Mouse (Mus musculus) embryonic facial prominence, embryonic 13.5 days (tissue): ENCODE results near the gene Rps6kc1. TPM values are rescaled to one million over a fixed set of nuclear protein-coding genes. Genes with fewer than 3 reads are reported as not detected.

Experiments
- ATAC-seq: fragments of 200-750 bp; cut with Nextera tagmentation; 2 replicates; pipeline ENCODE4 v1.8.0; 2017; ENCODE audit warnings: low read depth; ENCODE audit not compliant: insufficient number of reproducible peaks, insufficient read depth, low FRiP score, low TSS enrichment
- H3K27ac ChIP-seq: fragments of 300-500 bp; sonication (generic); 2 replicates; pipeline ENCODE4 v1.5.1; 2015; ENCODE audit warnings: moderate library complexity, mild to moderate bottlenecking, inconsistent platforms
- H3K27me3 ChIP-seq: fragments of 300-500 bp; sonication (generic); 2 replicates; pipeline ENCODE4 v1.6.1; 2015; ENCODE audit warnings: mild to moderate bottlenecking, inconsistent platforms
- H3K36me3 ChIP-seq: fragments of 300-500 bp; sonication (generic); 2 replicates; pipeline ENCODE4 v1.6.1; 2015; ENCODE audit warnings: mild to moderate bottlenecking, inconsistent platforms
- H3K4me1 ChIP-seq: fragments of 300-500 bp; sonication (generic); 2 replicates; pipeline ENCODE4 v1.6.1; 2015; ENCODE audit warnings: inconsistent platforms
- H3K4me2 ChIP-seq: fragments of 300-500 bp; sonication (generic); 2 replicates; pipeline ENCODE4 v1.6.1; 2015; ENCODE audit warnings: moderate library complexity, mild to moderate bottlenecking, inconsistent platforms
- H3K4me3 ChIP-seq: fragments of 300-500 bp; sonication (generic); 2 replicates; pipeline ENCODE4 v1.5.1; 2015; ENCODE audit warnings: mild to moderate bottlenecking, inconsistent platforms
- H3K9ac ChIP-seq: fragments of 300-500 bp; sonication (generic); 2 replicates; pipeline ENCODE4 v1.6.1; 2015; ENCODE audit warnings: mild to moderate bottlenecking, inconsistent platforms
- H3K9me3 ChIP-seq: fragments of 300-500 bp; sonication (generic); 2 replicates; pipeline ENCODE4 v1.6.1; 2016; ENCODE audit warnings: inconsistent platforms
- WGBS: fragments of 180-500 bp; shearing (Covaris S2); methylation state at CpG from one replicate; pipeline ENCODE4 v1.1.7; 2015; ENCODE audit warnings: mixed read lengths; 5-methylcytosine and 5-hydroxymethylcytosine counted together
- polyA plus RNA-seq: library from polyadenylated mRNA; unstranded; fragments of >200 nt; fragmentation: Nextera tagmentation; extraction: Ambion mirVana; gene quantifications from 2 replicates; pipeline ENCODE4 v1.2.1, GENCODE M21; 2015

Rps6kc1 gene
- polyA plus RNA-seq, 1 experiment from 2014 or later: 18.4 TPM

DNA sequence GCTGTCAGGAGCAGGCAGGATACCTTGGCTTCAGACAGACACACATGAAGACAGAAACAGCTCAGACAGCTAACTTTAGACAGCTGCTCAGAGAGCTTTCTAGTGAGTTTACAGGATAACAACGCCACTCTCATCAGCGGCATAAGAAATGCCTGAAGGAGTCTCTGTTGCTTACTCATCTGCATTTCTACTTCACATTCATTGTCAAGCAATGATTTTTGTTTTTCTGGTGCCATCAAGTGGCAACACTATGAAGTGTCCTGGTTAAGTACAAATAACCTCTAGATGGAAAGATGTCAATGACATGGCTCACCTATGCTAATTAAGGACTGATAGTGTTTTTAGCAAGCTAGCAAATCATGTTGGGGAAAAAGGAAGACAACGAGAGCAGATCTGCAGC lies 42.8 kb downstream of the Rps6kc1 start:
- Histone ChIP-seq H3K27ac (no peak overlapping the region), H3K4me1 (no peaks in the 10 kb centered on the region), H3K4me2 (no peak overlapping the region), H3K9me3 (no peaks in the 10 kb centered on the region), H3K27me3 (no peaks in the 10 kb centered on the region), H3K4me3 (no peak overlapping the region), H3K36me3 (peaks cover 63% of the 10 kb centered on the region), H3K9ac (no peak overlapping the region)
- WGBS: 73% methylated on average over 3 of the region's 3 CpGs
- ATAC-seq: no peak

DNA sequence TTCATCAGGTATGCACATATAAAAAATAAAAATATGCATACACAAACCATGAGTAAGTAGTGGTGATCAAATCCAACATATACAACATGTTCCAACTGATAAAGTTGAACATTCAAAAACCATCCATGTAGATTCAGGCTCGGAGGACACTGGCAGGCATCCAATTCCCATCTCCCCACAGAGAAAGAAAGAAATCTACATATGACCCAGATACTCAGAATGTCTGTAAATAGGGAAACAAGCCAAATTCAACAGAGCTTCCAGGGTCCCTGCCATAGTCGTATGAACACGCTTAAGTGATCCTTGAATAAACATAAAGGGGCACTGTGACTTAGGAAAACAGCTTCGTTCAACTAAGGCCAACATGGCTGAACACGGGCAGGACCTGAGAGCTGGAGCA lies 49.9 kb downstream of the Rps6kc1 start:
- peaks cover 23% of the 10 kb centered on the region for H3K36me3 ChIP-seq
- no peak for ATAC-seq

DNA sequence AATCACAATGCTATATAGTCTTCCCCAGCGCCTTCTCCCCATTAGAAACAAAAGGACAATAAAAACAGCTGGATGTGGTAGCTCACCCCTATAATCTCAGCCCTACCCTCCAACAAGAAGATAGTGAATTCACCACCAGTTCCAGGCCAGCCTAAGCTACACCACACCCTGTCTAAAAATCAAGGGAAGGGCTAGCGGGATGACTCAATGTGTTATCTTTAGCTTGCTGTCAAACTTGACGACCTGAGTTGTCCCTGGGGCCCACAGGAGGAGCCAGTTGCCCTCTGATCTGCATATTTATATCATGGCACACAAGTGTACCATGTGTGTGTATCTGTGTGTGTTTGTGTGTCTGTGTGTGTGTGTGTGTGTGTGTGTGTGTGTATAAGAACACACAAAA lies 57.1 kb downstream of the Rps6kc1 start:
- no peaks in the 10 kb centered on the region for H3K27me3 ChIP-seq
- H3K4me3 ChIP-seq: no peak overlapping the region
- 68% methylated on average over 3 of the region's 3 CpGs for WGBS
- no peak overlapping the region for H3K27ac ChIP-seq
- no peaks in the 10 kb centered on the region for H3K4me1 ChIP-seq
- no peak for ATAC-seq
- no peaks in the 10 kb centered on the region for H3K9me3 ChIP-seq
- peaks cover 17% of the 10 kb centered on the region; the same call in 1 of the 2 replicates for H3K36me3 ChIP-seq
- no peak overlapping the region for H3K9ac ChIP-seq
- no peak overlapping the region for H3K4me2 ChIP-seq

More for the DNA sequence above, 49.9 kb downstream of the Rps6kc1 start:
- H3K9me3 ChIP-seq: no peaks in the 10 kb centered on the region
- H3K4me1 ChIP-seq: no peaks in the 10 kb centered on the region
- H3K27me3 ChIP-seq: no peaks in the 10 kb centered on the region
- no peak overlapping the region for H3K4me2 ChIP-seq
- H3K4me3 ChIP-seq: no peak overlapping the region
- H3K9ac ChIP-seq: no peak overlapping the region
- WGBS: 71% methylated on average over 5 of the region's 5 CpGs
- H3K27ac ChIP-seq: no peak overlapping the region

DNA sequence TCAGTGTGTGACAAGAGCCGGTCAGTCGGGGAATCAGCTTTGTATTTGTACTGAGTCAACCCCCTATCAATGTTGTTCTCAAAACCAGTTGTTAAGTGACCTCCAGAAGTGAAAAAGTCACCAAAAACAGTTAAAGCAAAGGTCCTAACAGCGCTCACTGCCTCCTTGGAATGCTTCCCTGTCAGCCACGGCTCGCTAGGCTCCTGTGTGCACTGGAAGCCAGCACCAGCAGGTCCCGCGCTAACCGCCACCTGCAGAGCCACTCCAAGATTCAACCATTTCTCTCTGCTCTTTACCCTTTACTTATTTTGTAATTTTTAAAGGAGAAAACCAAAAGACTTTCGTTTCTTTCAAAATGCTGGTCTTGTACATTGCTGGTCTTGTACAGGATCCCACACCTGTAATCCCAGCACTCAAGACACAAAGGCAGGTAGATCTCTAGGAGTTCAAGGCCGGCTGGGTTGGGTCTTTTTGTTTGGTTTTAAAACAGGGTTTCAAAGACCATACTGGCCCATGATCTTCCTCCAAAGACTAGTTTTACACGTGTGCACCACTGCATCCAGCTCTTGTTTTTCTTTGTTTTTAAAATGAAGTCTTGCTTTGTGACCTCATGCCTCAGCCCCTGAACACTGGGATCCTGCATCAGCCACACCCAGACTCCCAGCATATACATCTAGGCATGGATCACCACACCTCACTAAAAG lies 62.3 kb downstream of the Rps6kc1 start:
- Histone ChIP-seq H3K9me3 (no peaks in the 10 kb centered on the region), H3K4me3 (no peak overlapping the region), H3K27ac (no peak overlapping the region), H3K4me1 (no peaks in the 10 kb centered on the region), H3K36me3 (peaks cover 6% of the 10 kb centered on the region; the same call in 1 of the 2 replicates), H3K4me2 (no peak overlapping the region), H3K9ac (no peak overlapping the region), H3K27me3 (no peaks in the 10 kb centered on the region)
- 74% methylated on average over 11 of the region's 11 CpGs for WGBS
- no peak for ATAC-seq

DNA sequence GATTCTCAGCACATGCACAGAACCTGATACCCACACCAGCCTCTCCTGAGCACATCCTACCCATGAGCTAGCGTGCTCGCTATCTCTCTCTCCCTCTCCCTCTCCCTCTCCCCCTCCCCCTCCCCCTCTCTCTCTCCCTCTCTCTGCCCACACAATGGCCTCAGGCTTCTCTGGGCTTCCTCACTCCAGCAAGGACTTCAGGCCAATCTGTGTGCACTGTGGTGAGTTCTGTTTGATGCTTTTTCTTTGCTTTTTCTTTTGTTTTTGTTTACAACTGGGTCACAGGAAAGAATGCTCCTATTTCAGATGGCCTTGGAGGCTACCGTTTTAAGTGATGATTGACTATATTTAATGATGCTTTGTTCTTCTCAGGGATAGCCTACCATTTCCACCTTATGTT lies 62.9 kb downstream of the Rps6kc1 start:
- no peak overlapping the region for H3K27ac ChIP-seq
- H3K27me3 ChIP-seq: no peaks in the 10 kb centered on the region
- H3K9ac ChIP-seq: no peak overlapping the region
- no peak for ATAC-seq
- peaks cover 8% of the 10 kb centered on the region for H3K36me3 ChIP-seq
- no peaks in the 10 kb centered on the region for H3K9me3 ChIP-seq
- H3K4me3 ChIP-seq: no peak overlapping the region
- no peak overlapping the region for H3K4me2 ChIP-seq
- no peaks in the 10 kb centered on the region for H3K4me1 ChIP-seq
- 48% methylated on average over 3 of the region's 3 CpGs for WGBS

DNA sequence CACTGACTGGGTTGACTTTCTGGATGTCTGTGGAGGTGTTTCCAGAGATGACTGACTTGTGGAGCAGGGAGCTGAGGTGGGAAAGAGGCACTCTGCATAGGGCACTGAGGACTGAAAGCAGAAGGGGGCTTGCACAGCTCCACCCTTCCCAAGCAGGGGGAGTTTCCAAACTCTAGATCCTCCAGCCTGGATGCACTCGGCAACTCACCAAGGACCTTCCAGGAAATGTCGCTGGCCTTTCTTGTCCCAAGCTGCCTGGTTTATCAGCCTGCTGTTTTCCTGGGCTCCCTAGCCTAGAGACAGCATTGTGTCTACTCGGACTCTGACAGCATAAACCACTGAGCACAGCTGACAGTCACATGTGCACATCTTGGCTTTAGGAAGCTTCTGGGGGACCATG lies 64.6 kb downstream of the Rps6kc1 start:
- 80% methylated on average over 3 of the region's 3 CpGs for WGBS
- Histone ChIP-seq H3K4me1 (no peaks in the 10 kb centered on the region), H3K4me2 (no peak overlapping the region), H3K9ac (no peak overlapping the region), H3K27ac (no peak overlapping the region), H3K9me3 (no peaks in the 10 kb centered on the region), H3K27me3 (no peaks in the 10 kb centered on the region), H3K36me3 (peaks cover 19% of the 10 kb centered on the region), H3K4me3 (no peak overlapping the region)
- no peak for ATAC-seq

DNA sequence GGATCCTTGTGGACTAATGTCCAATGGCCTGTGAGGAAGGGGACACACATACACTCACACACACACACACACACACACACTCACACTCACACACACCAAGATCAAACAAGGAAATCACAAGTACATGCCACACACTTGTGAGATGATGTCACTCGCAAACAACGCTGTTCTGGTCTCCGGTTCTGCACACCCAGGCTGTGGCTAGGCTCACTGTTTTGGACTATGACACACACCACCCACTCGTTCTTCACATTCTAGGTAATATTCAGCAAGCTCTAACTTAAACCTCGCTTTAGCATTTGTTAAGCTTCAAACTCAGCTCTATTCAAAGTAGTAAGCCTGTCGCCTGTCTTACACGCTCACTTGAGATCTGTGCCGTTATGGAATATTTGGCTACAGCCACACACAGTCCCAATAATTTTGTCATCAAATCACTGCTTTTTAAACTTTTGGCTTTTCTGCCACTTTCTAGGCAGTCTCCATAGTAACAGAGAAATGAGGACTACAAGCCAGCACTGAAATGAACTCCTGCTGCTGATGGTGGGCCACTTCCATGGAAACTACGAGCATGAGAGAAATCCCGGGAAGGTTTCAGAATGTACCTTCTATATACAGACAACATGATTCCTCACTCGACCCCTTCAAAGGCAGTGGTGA lies 65.4 kb downstream of the Rps6kc1 start:
- Histone ChIP-seq H3K4me3 (no peak overlapping the region), H3K36me3 (peaks cover 24% of the 10 kb centered on the region), H3K27me3 (no peaks in the 10 kb centered on the region), H3K9ac (no peak overlapping the region), H3K4me2 (no peak overlapping the region), H3K27ac (no peak overlapping the region), H3K4me1 (no peaks in the 10 kb centered on the region), H3K9me3 (no peaks in the 10 kb centered on the region)
- 94% methylated on average over 11 of the region's 11 CpGs for WGBS
- ATAC-seq: no peak

DNA sequence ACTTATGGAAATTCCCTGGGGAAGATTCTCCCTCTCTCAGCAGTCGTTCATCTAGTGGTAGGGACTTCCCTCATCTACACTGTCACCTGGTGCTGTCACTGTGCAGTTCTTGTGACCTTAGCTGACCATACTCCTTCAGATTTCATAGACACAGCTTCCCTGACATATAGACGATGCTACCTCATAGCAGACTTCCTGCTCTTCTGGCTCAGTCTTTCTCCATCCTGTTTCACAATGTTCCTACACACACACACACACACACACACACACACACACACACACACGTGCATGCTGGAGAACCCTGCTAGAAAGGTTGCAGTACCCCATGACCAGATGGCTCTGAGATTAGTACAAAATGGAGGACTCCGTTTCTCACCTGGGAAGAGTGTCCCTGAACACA lies 66.2 kb downstream of the Rps6kc1 start:
- H3K9ac ChIP-seq: no peak overlapping the region
- H3K27me3 ChIP-seq: no peaks in the 10 kb centered on the region
- H3K27ac ChIP-seq: no peak overlapping the region
- H3K9me3 ChIP-seq: no peaks in the 10 kb centered on the region
- 75% methylated on average over 4 of the region's 4 CpGs for WGBS
- ATAC-seq: no peak
- H3K4me2 ChIP-seq: no peak overlapping the region
- no peaks in the 10 kb centered on the region for H3K4me1 ChIP-seq
- no peak overlapping the region for H3K4me3 ChIP-seq
- H3K36me3 ChIP-seq: peaks cover 28% of the 10 kb centered on the region

DNA sequence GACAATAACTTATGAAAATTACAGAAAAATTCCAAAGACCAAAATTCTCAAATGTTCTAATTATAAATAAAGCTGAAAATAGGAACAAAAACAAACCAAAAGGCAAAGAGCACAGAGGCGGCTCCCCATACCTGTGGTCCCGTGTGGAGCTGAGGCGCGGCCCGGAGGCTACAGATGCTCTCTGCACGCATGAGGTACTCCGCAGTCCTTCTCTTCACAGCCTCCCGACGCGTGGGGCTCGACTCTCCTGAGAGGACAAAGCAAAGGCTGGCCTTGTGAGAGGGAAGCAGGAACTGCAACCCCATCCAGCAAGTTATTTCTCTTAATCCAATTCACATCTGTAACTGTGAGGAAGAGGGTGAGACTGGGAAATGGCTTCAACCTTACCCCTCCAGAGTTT lies 67.2 kb downstream of the Rps6kc1 start:
- Histone ChIP-seq H3K9ac (no peak overlapping the region), H3K4me3 (no peak overlapping the region), H3K27me3 (no peaks in the 10 kb centered on the region), H3K9me3 (no peaks in the 10 kb centered on the region), H3K36me3 (peaks cover 33% of the 10 kb centered on the region), H3K27ac (no peak overlapping the region), H3K4me2 (no peak overlapping the region), H3K4me1 (no peaks in the 10 kb centered on the region)
- WGBS: 88% methylated on average over 11 of the region's 11 CpGs
- ATAC-seq: no peak

DNA sequence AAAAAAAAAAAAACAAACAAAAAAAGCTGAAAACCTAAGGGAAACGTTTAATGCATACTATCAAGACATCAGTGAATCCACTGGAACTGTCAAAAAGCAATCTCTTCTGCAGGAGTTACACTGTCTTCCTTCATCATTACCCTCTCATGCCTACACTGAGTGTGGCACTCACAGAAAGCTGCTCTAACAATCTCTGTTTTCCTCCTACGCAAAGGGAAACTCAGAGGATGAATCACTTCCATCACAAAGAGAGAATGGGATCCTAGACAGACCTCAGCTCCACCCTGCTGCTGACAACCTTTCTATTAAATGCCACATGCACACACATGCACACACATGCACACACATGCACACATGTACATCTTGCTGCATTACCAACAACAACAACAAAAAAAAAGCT lies 75.5 kb downstream of the Rps6kc1 start:
- Histone ChIP-seq H3K4me2 (no peak overlapping the region), H3K9ac (no peak overlapping the region), H3K4me3 (no peak overlapping the region), H3K4me1 (no peaks in the 10 kb centered on the region), H3K27ac (no peak overlapping the region), H3K27me3 (no peaks in the 10 kb centered on the region), H3K9me3 (no peaks in the 10 kb centered on the region), H3K36me3 (peaks cover 17% of the 10 kb centered on the region)
- ATAC-seq: no peak
- WGBS: 92% methylated on average over 2 of the region's 2 CpGs

DNA sequence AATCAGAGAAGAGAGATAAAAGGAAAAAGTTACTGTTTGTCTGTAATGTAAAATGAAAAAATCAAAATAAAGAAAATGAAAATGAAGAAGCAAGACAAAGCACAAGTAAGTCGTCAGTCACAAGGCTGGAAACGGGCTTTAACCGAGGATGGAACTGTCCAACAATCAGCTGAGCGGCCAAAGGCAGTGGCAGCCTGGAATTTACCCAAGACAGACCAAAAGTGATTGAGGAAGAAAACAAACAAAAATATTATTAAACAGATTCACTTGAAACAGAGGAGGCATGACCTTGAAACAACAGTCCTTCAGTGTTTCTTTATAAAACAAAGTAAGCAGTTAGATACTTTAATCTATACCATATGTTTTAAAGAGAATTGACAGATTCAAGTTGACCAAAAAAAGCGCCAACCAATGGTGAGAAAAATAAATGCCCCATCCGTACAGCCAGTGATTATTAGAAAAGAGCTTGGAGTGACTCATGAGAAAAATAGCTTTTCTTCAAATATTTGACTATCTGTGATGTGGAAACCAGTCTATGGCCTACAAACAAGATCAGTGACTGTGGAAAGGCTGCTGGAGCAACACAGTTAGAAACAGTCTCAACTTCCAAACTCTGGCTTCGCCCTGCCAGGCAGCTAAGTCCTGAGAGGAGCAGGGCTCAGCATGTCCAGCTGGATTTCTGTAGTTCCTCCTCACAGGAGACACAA lies 77.2 kb downstream of the Rps6kc1 start:
- H3K36me3 ChIP-seq: peaks cover 16% of the 10 kb centered on the region; the same call in 1 of the 2 replicates
- no peaks in the 10 kb centered on the region for H3K4me1 ChIP-seq
- H3K9ac ChIP-seq: no peak overlapping the region
- 54% methylated on average over 7 of the region's 7 CpGs for WGBS
- H3K27ac ChIP-seq: no peak overlapping the region
- ATAC-seq: no peak
- no peak overlapping the region for H3K4me3 ChIP-seq
- H3K4me2 ChIP-seq: no peak overlapping the region
- H3K9me3 ChIP-seq: no peaks in the 10 kb centered on the region
- H3K27me3 ChIP-seq: no peaks in the 10 kb centered on the region
